Mouse (Mus musculus): ENCODE results near the gene 2310022B05Rik.

Gene 2310022B05Rik

GRCm38 (mm10) chr8:124663112-124663873, at the start of gene 2310022B05Rik:
Gene 2310022B05Rik, minus strand, starts transcription at chr8:124663369.
- DNase-seq (ENCODE audit: low spot score in 2 of 2): peak; percentile 51 to 64

DNA sequence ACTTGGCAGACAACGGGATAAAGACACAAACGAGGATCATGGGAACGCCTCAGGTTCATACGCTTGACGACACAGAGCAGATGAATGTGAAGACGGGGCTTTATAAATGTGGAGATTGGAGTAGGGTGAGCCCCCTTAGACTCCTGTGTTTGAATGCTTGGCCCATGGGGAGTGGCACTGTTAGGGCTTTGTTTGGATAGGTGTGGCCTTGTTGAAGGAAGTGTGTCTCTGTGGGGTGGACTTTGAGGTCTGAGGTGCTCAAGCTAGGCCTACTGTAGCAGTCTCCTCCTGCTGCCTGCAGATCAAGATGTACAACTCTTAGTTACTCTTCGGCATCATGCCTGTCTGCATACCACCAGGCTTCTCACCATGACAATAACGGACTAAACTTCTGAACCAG, 42.7 kb upstream of the 2310022B05Rik start:
- no peak for DNase-seq (ENCODE audit: low spot score in 2 of 2)

- DNase-seq (ENCODE audit: low spot score in 2 of 2): no peak
Measured at GRCm38 (mm10) chr8:124704376-124704775, 41.2 kb upstream of the 2310022B05Rik start.

DNA sequence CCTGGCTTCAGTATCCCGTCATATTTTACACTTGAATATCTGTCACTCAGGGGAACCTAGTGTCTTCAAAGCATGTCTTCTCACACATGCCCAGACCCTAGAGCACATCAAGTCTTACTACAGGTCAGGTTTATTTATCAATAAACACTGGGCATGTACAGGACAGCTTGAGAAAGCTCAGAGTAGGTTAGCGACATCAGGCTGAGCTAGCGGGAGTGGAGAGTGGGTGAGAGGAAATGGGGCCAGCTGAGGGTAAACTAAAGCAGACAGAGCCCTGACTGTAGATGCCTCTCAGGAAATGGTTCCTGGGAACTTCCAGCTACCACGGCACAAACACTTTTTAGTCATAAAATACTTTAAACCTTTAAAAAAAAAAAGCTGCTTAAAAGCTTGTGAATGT, 40.4 kb upstream of the 2310022B05Rik start:
- DNase-seq (ENCODE audit: low spot score in 2 of 2): no peak

GRCm38 (mm10) chr8:124702183-124702582, 39.0 kb upstream of the 2310022B05Rik start:
- no peak for DNase-seq (ENCODE audit: low spot score in 2 of 2)

DNA sequence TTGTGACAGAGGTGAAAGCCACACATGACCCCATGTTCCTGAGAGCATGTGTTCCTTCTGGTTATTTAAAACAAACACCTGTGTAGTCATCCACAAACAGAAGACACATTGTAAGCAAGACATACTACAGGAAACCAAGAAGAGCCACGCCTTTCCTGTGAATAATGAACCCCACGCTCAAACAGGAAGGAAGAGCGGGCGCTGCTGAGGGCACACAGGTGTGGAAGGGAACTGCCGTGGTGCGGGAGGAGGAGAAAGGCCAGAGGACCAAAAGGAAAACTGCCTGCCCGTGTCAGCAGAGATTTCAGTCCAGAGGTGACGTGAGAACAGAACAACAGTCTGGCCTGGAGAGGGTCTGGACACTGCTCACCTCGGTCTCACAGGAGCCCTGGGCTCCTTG, 37.9 kb upstream of the 2310022B05Rik start:
- no peak for DNase-seq (ENCODE audit: low spot score in 2 of 2)

- DNase-seq (ENCODE audit: low spot score in 2 of 2): no peak
Measured at GRCm38 (mm10) chr8:124700271-124700670, 37.1 kb upstream of the 2310022B05Rik start.

- DNase-seq (ENCODE audit: low spot score in 2 of 2): no peak
Measured at GRCm38 (mm10) chr8:124695424-124696100, 32.4 kb upstream of the 2310022B05Rik start.

DNA sequence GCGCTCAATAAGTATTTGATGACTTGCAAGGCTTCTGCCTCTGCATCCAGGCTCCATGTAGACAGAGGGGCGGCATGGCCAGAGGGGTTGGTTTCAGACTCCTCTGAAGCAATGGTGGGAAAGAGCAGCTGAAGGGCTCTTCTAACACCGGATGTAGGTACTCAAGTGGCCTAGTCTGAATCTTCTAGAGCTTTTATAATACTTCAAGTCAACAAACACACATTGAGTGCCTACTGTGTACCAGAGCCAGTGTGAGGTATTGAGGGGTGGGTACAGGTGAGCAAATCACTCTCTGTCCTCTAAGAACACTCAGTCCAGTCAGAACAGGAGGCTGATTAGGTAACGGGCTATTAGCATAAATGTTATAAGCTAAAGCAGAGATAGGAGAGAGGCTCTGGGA, 28.5 kb upstream of the 2310022B05Rik start:
- no peak for DNase-seq (ENCODE audit: low spot score in 2 of 2)

DNA sequence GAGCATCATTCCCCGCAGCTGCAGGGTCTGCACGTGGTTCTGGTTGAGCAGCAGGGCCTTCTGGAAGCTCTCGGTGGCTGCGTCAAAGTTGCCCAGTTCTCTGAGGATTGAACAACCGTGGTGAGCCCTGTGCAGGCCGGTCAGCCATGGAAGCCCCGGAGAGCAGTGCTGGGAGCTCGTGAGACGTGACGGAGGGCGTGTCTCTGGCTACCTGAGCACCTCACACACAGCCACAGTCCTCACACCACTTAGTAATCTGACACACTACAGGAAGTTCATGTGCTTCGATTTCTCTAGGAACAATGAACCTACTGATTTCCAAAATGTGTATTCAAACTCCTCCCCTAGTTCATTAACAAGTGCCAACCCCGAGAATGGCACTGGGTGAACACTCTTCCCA, 25.7 kb upstream of the 2310022B05Rik start:
- no peak for DNase-seq (ENCODE audit: low spot score in 2 of 2)

DNA sequence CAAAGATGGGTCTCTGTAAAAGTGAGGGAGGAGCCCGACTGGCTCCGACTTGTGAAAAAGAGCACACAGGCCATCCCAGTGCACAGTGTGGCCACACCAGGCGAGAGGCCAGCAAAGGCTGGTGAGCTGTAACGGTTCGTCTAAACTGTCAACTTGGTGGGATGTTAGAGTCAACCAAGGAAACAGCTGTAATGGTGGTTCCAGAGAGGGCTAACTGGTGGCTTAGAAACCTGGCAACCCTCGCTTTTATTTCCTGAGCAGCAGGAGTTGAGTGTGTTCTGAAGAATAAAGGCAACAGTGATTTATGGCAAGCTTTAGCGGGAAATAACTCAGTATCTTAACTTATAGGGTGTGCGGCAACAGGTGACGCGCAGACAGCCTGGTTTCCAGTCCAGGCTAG, 19.0 kb upstream of the 2310022B05Rik start:
- no peak for DNase-seq (ENCODE audit: low spot score in 2 of 2)

- DNase-seq (ENCODE audit: low spot score in 2 of 2): no peak
Measured at GRCm38 (mm10) chr8:124681792-124682157, 18.6 kb upstream of the 2310022B05Rik start.

DNA sequence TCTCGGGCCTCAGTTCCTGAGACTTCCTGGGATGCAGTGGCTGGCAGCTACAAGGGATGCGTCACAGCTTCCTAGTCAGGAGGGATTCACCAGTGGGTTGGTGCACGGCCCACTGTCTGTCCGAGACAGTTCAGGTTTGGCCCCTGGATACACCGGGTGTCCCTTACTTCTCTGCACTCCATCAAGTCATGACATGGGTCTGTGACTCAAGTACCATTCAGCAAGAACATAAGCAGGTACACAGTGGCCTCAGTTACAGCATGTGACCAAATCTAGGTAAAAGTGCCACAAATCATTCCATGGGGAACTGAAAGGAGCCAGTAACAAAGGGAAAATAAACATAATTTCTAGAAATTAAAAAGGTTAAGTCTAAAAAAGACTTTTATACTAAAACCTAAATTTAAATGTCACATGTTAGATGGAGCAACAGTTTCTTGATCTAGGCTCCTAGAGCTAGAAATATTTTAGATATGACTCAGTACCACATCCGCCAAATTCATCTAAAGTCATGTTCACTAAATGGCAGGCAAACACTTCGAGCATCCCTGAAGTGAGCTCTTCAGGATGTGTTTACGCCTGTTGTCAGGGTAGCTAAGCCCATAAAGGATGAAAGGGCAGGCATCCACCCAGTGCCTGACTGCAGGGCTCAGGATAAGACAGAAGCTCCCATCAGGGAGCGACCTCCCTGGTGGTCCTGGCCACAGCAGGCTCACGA, 18.1 kb upstream of the 2310022B05Rik start:
- no peak for DNase-seq (ENCODE audit: low spot score in 2 of 2)

DNA sequence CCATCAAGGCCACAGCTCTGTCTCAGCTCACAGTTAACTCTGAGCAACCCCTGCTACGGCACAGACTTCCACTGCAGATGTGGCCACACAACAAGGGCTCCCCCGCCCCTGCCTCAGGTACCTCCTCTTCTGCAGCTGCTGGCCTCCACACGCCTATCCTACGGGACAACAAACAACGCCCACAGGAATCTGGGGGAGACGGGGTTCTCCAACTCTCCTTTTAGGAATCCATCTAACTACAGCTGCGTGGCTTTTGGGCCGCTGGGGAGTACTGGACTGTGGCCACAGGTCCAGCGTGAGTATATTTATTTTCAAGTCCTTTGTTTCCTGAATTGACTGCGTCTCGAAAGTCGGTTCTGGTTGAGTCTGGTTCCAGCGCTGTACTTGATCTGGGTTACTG, 15.1 kb upstream of the 2310022B05Rik start:
- DNase-seq (ENCODE audit: low spot score in 2 of 2): no peak

DNA sequence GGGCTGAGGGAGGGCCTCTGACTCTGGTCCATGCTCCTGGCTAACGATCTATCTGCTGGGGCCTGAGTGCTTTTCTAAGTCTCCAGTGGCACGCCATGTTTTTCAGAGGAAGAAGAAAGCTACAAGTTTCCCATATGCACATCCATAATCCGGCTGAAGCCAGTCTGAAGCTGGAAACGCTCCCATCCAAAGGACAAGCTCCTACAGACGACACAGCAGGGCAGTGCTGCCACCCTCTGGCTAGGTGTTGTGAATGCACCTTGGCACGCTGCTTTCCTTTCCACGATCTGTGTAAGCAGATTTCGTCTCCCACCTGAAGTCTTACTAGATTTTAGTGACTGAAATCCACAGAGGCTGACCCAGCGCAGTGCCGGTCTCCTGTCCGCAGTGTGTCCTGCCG, 14.3 kb upstream of the 2310022B05Rik start:
- DNase-seq (ENCODE audit: low spot score in 2 of 2): peak; percentile 71 to 85

DNA sequence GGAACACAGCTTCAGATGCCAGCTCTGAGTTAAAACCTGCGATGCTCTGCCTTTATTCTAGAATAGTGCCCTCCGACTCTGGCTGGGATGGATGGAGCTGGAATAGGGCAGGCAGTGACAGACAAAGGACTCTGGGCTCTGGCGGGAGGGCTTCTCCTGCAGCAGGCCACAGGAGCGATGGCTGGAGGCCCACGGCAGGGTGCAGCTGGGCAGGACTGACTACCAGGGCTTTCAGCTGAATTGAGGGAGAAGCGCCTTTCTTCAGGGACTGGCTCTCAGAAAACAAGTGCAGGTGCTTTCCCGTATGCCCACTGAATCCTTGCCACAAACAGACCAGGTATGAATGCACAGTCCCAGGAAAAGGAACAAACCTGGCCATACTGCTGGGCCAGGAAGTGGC, 13.9 kb upstream of the 2310022B05Rik start:
- DNase-seq (ENCODE audit: low spot score in 2 of 2): peak in 1 of 2 experiments; percentile 14

DNA sequence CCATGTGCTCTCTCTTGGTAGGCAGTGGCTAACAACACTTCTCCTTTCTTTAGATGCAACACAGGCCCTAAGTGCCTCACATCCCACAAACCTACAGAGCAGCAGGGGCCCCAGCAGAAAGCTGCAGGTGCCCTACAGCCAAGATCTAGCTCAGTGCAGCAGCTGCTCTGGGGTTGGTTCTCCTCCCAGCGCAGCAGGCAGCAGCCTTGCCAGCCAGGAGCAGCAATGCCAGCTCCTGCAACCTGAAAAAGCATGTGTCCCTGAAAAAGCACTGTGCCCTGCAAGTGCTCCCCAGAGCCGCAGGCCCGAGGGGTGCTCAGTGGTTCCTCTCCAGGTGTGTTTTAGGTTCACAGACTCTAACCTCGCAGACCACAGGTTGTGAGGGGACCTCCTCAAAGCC, 13.5 kb upstream of the 2310022B05Rik start:
- DNase-seq (ENCODE audit: low spot score in 2 of 2): no peak

- DNase-seq (ENCODE audit: low spot score in 2 of 2): no peak
Measured at GRCm38 (mm10) chr8:124672345-124672744, 9.2 kb upstream of the 2310022B05Rik start.

DNA sequence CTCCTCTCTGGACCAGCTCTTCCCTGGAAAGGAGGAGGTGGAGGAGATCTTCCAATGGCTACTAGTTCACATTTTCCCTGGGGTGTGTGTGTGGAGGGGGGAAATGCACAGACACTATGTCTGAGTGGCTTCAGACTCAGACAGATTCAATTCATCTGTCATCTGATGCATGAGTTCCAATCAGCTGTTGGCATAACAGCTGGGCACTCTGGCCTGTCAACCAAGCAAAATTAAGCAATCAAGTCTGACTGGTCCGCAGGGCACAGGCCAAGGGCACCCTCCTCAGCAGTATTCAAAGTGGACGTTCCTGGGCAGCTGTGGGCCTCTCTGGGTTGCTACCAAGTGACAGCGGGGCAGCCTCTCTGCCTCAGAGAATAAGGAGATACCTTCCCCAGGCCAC, 5.6 kb upstream of the 2310022B05Rik start:
- DNase-seq (ENCODE audit: low spot score in 2 of 2): no peak

- no peak for DNase-seq (ENCODE audit: low spot score in 2 of 2)
Measured at GRCm38 (mm10) chr8:124664414-124664813, 1.2 kb upstream of the 2310022B05Rik start.

DNA sequence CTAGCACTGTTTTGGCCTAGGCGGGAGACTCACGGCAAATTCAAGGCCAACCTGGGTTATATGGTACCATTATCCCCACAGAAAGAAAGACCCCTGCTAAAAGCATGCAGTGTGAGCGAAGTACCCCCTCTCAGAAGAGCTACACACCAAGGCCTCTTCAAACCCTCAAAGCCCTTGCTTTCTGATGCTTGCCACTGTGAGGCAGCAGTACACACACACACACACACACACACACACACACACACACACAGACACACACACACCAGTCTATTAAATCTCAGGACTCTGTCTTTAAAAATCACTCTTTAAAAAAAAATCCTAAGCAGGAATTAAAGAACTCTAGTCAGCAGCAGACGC, 683 bp upstream of the 2310022B05Rik start:
- no peak for DNase-seq (ENCODE audit: low spot score in 2 of 2)

- no peak for DNase-seq (ENCODE audit: low spot score in 2 of 2)
Measured at GRCm38 (mm10) chr8:124662446-124663111, 590 bp downstream of the 2310022B05Rik start.

All from frontal cortex, postnatal 25 days (tissue).